Mouse (Mus musculus): ENCODE measurements around the gene Camsap3.
"Not testable (repeated sequence)": the region's sequence is repeated elsewhere in the genome, so short reads cannot be mapped to it uniquely, and the experiment has no call there.

Camsap3 gene

GRCm38 (mm10) chr8:3586993-3587390 is at the start of gene Camsap3:
Camsap3 (plus strand) TSS chr8:3587293.
- no peak for DNase-seq

GRCm38 (mm10) chr8:3537666-3538065 is 49.4 kb upstream of the Camsap3 start:
- peak in 1 of 2 experiments; percentile 8 for DNase-seq

- DNase-seq: no peak
Observed at GRCm38 (mm10) chr8:3539146-3539545, 47.9 kb upstream of the Camsap3 start.

GRCm38 (mm10) chr8:3540076-3540475 is 47.0 kb upstream of the Camsap3 start:
- DNase-seq: no peak

GRCm38 (mm10) chr8:3546511-3546910 is 40.6 kb upstream of the Camsap3 start:
- no peak for DNase-seq

GRCm38 (mm10) chr8:3552240-3552639 is 34.9 kb upstream of the Camsap3 start:
- no peak for DNase-seq

GRCm38 (mm10) chr8:3556114-3556513 is 31.0 kb upstream of the Camsap3 start:
- no peak for DNase-seq

GRCm38 (mm10) chr8:3567641-3568371 is 19.3 kb upstream of the Camsap3 start, which contains the start of gene C330021F23Rik:
C330021F23Rik (plus strand) TSS chr8:3567990.
- DNase-seq: no peak

- DNase-seq: no peak
Observed at GRCm38 (mm10) chr8:3568378-3568777, 18.7 kb upstream of the Camsap3 start.

- no peak for DNase-seq
Observed at GRCm38 (mm10) chr8:3569784-3570183, 17.3 kb upstream of the Camsap3 start.

GRCm38 (mm10) chr8:3574546-3574945 is 12.5 kb upstream of the Camsap3 start:
- DNase-seq: no peak

GRCm38 (mm10) chr8:3576211-3576960 is 10.7 kb upstream of the Camsap3 start:
- DNase-seq: no peak

- DNase-seq: no peak
Observed at GRCm38 (mm10) chr8:3579390-3580364, 7.4 kb upstream of the Camsap3 start.

- not testable (repeated sequence) for DNase-seq
Observed at GRCm38 (mm10) chr8:3581961-3582360, 5.1 kb upstream of the Camsap3 start.

- DNase-seq: no peak
Observed at GRCm38 (mm10) chr8:3586452-3586851, 641 bp upstream of the Camsap3 start.

GRCm38 (mm10) chr8:3587391-3588257 is 531 bp downstream of the Camsap3 start:
- DNase-seq: peak; percentile 81 to 87

- peak; percentile 32 to 43 for DNase-seq
Observed at GRCm38 (mm10) chr8:3588258-3588633, 1.2 kb downstream of the Camsap3 start.

- peak; percentile 50 to 66 for DNase-seq
Observed at GRCm38 (mm10) chr8:3593470-3593869, 6.4 kb downstream of the Camsap3 start.

GRCm38 (mm10) chr8:3594466-3594865 is 7.4 kb downstream of the Camsap3 start:
- no peak for DNase-seq

- no peak for DNase-seq
Observed at GRCm38 (mm10) chr8:3598054-3598453, 11.0 kb downstream of the Camsap3 start.

- DNase-seq: no peak
Observed at GRCm38 (mm10) chr8:3599219-3599618, 12.1 kb downstream of the Camsap3 start.

- no peak for DNase-seq
Observed at GRCm38 (mm10) chr8:3600401-3600800, 13.3 kb downstream of the Camsap3 start.
